Mouse (Mus musculus) neural tube, embryonic 11.5 days (tissue): ENCODE measurements around the gene AC124108.1. TPM values are rescaled to one million over a fixed set of nuclear protein-coding genes. Genes with fewer than 3 reads are reported as not detected.
A peak's percentile ranks its signal among the peaks of the same experiment; 100 is the strongest.

Source experiments
- ATAC-seq: fragments of 200-750 bp; cut with Nextera tagmentation; 2 replicates; pipeline ENCODE4 v1.8.0; 2017; ENCODE audit warnings: moderate number of reproducible peaks, mild to moderate bottlenecking, moderate TSS enrichment, moderate library complexity; ENCODE audit not compliant: insufficient read depth, low FRiP score, low TSS enrichment
- DNase-seq: peaks from one replicate; pipeline ENCODE4 v3.0.0-alpha.2; 2015; ENCODE audit warnings: low spot score
- H3K27ac ChIP-seq: fragments of 300-500 bp; sonication (generic); 2 replicates; pipeline ENCODE4 v1.5.1; 2014; ENCODE audit warnings: low read depth, mild to moderate bottlenecking, low read length
- H3K27me3 ChIP-seq: fragments of 300-500 bp; sonication (generic); 2 replicates; pipeline ENCODE4 v1.6.1; 2014; ENCODE audit warnings: mild to moderate bottlenecking, low read length, mixed read lengths; ENCODE audit not compliant: control insufficient read depth, insufficient read depth
- H3K36me3 ChIP-seq: fragments of 300-500 bp; sonication (generic); 2 replicates; pipeline ENCODE4 v1.6.1; 2014; ENCODE audit warnings: mild to moderate bottlenecking, low read length, moderate library complexity, mixed read lengths; ENCODE audit not compliant: control insufficient read depth, insufficient read depth
- H3K4me1 ChIP-seq: fragments of 300-500 bp; sonication (generic); 2 replicates; pipeline ENCODE4 v1.6.1; 2014; ENCODE audit warnings: low read length, mixed read lengths; ENCODE audit not compliant: control insufficient read depth, insufficient read depth
- H3K4me2 ChIP-seq: fragments of 300-500 bp; sonication (generic); 2 replicates; pipeline ENCODE4 v1.6.1; 2014; ENCODE audit warnings: low read depth, mild to moderate bottlenecking, moderate library complexity
- H3K4me3 ChIP-seq: fragments of 300-500 bp; sonication (generic); 2 replicates; pipeline ENCODE4 v1.5.1; 2014; ENCODE audit warnings: low read depth, low read length
- H3K9ac ChIP-seq: fragments of 300-500 bp; sonication (generic); 2 replicates; pipeline ENCODE4 v1.6.1; 2014; ENCODE audit warnings: mild to moderate bottlenecking, low read length
- H3K9me3 ChIP-seq: fragments of 300-500 bp; sonication (generic); 2 replicates; pipeline ENCODE4 v1.6.1; 2016; ENCODE audit warnings: low read length; ENCODE audit not compliant: control insufficient read depth
- WGBS: fragments of 180-500 bp; shearing (Covaris S2); extraction: QIAGEN DNeasy Blood & Tissue Kit; methylation state at CpG from one replicate; pipeline ENCODE4 v1.1.7; 2014; 5-methylcytosine and 5-hydroxymethylcytosine counted together
- polyA plus RNA-seq: library from polyadenylated mRNA; unstranded; fragments of >200 nt; fragmentation: Nextera tagmentation; extraction: Ambion mirVana; gene quantifications from 2 replicates; pipeline ENCODE4 v1.2.1, GENCODE M21; 2014

Gene AC124108.1
- polyA plus RNA-seq, 1 experiment from 2014 or later, result 2.2 TPM

DNA sequence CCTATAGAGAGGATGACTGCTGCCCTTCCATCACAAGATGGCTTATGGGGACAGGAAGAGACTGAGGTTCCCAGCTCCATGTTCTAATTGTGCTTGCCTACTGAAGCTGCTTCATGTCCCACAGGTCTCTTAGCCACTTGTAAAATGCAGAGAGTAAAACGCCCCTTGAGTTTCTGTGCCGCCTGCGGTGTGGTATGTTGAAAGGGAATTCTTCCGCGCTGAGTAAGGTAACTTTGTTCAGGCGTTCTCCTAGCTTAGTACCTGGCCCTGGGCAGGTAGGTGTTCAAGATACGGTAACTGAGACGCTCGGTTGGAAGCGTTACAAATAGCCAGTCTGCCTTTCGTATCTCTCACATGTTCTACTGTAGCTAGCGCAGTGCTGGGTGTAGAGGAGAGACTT lies 20.4 kb downstream of the AC124108.1 start:
- Histone ChIP-seq H3K9ac (no peak overlapping the region), H3K36me3 (no peaks in the 10 kb centered on the region), H3K27ac (no peak overlapping the region), H3K4me2 (no peak overlapping the region; the same call in 1 of the 2 replicates), H3K4me3 (no peak overlapping the region), H3K9me3 (no peaks in the 10 kb centered on the region), H3K4me1 (peaks cover 17% of the 10 kb centered on the region), H3K27me3 (no peaks in the 10 kb centered on the region)
- DNase-seq (no peak), ATAC-seq (0 out of 2 replicates have a peak, but pooled peaks have one; percentile 25)
- 46% methylated on average over 12 of the region's 12 CpGs for WGBS

GRCm38 (mm10) chr1:132212218-132212617 lies 21.0 kb downstream of the AC124108.1 start:
- 6% methylated on average over 20 of the region's 20 CpGs for WGBS
- H3K4me3 ChIP-seq, result peak overlapping the region; percentile 23
- peak; percentile 12; the same call in 1 of the 2 replicates for ATAC-seq
- H3K27ac ChIP-seq, result no peak overlapping the region
- peak; percentile 70 for DNase-seq
- H3K4me1 ChIP-seq, result peaks cover 17% of the 10 kb centered on the region
- H3K9me3 ChIP-seq, result no peaks in the 10 kb centered on the region
- H3K9ac ChIP-seq, result peak overlapping the region; percentile 15; the same call in 1 of the 2 replicates
- no peaks in the 10 kb centered on the region for H3K36me3 ChIP-seq
- peak overlapping the region; percentile 29 for H3K4me2 ChIP-seq
- H3K27me3 ChIP-seq, result no peaks in the 10 kb centered on the region

GRCm38 (mm10) chr1:132213076-132213475 lies 21.8 kb downstream of the AC124108.1 start:
- Histone ChIP-seq H3K4me1 (peaks cover 16% of the 10 kb centered on the region), H3K4me2 (no peak overlapping the region), H3K36me3 (no peaks in the 10 kb centered on the region), H3K9ac (no peak overlapping the region), H3K27ac (no peak overlapping the region), H3K27me3 (no peaks in the 10 kb centered on the region), H3K4me3 (no peak overlapping the region), H3K9me3 (no peaks in the 10 kb centered on the region)
- WGBS, result 19% methylated on average over 6 of the region's 6 CpGs
- peak; percentile 72 for DNase-seq
- peak; percentile 57; the same call in 1 of the 2 replicates for ATAC-seq

- no peak overlapping the region for H3K9ac ChIP-seq
- no peaks in the 10 kb centered on the region for H3K36me3 ChIP-seq
- no peaks in the 10 kb centered on the region for H3K27me3 ChIP-seq
- H3K4me1 ChIP-seq, result peaks cover 10% of the 10 kb centered on the region
- no peak overlapping the region for H3K4me2 ChIP-seq
- H3K9me3 ChIP-seq, result no peaks in the 10 kb centered on the region
- ATAC-seq (no peak), DNase-seq (no peak)
- no peak overlapping the region for H3K27ac ChIP-seq
- 57% methylated on average over 3 of the region's 3 CpGs for WGBS
- H3K4me3 ChIP-seq, result no peak overlapping the region
Measured at GRCm38 (mm10) chr1:132216276-132216675, 25.0 kb downstream of the AC124108.1 start.

DNA sequence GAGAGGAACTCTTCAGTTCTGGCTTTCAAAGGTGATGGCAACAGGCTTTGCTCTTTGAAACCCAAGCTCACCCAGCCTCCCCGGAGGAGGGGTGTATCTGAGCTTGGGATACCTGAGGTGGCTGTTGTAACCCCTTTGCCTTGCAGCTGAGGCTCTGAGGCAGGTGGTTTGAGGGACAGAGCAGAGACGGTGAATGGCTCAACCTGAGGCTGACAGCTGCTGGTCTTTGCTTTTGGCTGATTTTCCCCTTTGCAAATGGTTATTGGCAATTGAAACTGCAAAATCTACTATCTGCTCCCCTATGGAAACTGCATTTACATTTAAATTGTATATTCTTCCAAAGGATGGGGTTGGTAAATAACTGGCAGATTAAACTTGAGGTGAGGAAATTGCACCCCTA lies 30.4 kb downstream of the AC124108.1 start:
- Histone ChIP-seq H3K9ac (no peak overlapping the region), H3K4me3 (no peak overlapping the region), H3K36me3 (no peaks in the 10 kb centered on the region), H3K27ac (no peak overlapping the region), H3K4me2 (no peak overlapping the region), H3K27me3 (no peaks in the 10 kb centered on the region), H3K9me3 (no peaks in the 10 kb centered on the region), H3K4me1 (peaks cover 6% of the 10 kb centered on the region)
- 45% methylated on average over 2 of the region's 2 CpGs for WGBS
- DNase-seq (no peak), ATAC-seq (no peak)

DNA sequence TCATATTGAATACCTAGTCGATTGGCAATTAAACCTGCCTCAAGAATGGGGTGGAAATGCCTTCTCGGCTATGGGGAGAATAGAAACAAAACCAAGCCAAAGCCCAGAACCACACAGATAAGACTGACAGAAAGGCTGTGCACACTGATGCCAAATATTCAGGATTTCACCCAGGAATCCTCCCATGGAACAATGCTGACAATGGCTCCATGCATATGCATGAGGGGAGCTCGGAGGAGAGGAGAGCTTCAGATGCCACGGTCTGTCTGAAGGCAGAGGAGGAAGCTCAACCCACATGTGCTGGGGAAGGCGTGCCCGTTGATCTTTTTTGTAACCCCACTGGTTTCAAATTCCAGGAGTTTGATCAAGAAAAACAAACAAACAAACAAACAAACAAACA lies 30.9 kb downstream of the AC124108.1 start:
- no peak overlapping the region for H3K4me3 ChIP-seq
- H3K9ac ChIP-seq, result no peak overlapping the region
- 38% methylated on average over 6 of the region's 6 CpGs for WGBS
- no peaks in the 10 kb centered on the region for H3K36me3 ChIP-seq
- H3K4me1 ChIP-seq, result peaks cover 6% of the 10 kb centered on the region
- no peak overlapping the region for H3K4me2 ChIP-seq
- no peaks in the 10 kb centered on the region for H3K27me3 ChIP-seq
- DNase-seq, result no peak
- no peaks in the 10 kb centered on the region for H3K9me3 ChIP-seq
- ATAC-seq, result peak; percentile 55; the same call in 1 of the 2 replicates
- H3K27ac ChIP-seq, result no peak overlapping the region

DNA sequence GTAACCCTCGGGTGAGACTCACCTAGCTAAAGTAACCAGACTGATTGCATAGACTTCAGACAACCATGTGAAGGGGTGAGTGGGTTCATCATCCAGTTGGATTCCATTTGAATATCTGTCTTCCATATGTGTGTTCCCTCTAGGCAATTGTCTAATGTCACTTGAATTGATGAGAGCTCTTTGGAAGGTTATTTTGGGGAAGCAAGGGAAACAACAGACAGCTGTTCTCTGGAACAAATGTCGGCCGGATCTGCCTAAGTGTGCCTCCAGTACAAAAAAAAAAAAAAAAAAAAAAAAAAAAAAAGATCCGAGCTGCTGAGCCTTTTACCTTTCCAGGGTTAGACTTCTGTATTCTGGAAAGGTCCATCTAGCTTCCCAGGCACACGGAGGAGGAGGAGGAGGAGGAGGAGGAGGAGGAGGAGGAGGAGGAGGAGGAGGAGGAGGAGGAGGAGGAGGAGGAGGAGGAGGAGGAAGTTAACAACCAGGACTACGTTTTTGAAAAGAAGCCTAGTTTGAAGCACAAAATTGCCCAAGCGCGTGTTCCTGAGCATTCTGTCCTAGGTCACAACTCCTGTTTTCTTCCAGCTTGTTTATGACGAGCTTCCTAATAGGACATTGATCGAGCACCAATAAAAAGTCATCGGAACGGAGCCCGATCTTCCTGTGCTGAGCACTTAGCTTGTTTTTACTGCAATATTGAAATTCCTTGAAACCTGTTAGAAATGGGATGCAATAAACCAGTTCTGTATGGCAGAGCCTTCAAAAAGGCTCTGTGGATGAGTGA lies 35.2 kb downstream of the AC124108.1 start:
- no peaks in the 10 kb centered on the region for H3K36me3 ChIP-seq
- DNase-seq (no peak), ATAC-seq (no peak)
- no peak overlapping the region for H3K9ac ChIP-seq
- H3K27ac ChIP-seq, result no peak overlapping the region
- H3K4me1 ChIP-seq, result peaks cover 6% of the 10 kb centered on the region
- no peak overlapping the region for H3K4me3 ChIP-seq
- 73% methylated on average over 12 of the region's 13 CpGs for WGBS
- H3K4me2 ChIP-seq, result no peak overlapping the region
- H3K9me3 ChIP-seq, result no peaks in the 10 kb centered on the region
- H3K27me3 ChIP-seq, result no peaks in the 10 kb centered on the region

- no peaks in the 10 kb centered on the region for H3K4me1 ChIP-seq
- H3K27ac ChIP-seq, result no peak within 1 kb of the TSS
- 92% methylated on average over 3 of the region's 3 CpGs for WGBS
- no peak within 1 kb of the TSS for H3K4me2 ChIP-seq
- no peaks in the 10 kb centered on the region for H3K36me3 ChIP-seq
- H3K4me3 ChIP-seq, result no peak within 1 kb of the TSS
- DNase-seq (no peak), ATAC-seq (no peak)
- no peaks in the 10 kb centered on the region for H3K27me3 ChIP-seq
- H3K9me3 ChIP-seq, result no peaks in the 10 kb centered on the region
- H3K9ac ChIP-seq, result no peak within 1 kb of the TSS
Measured at GRCm38 (mm10) chr1:132229667-132230066, 38.4 kb downstream of the AC124108.1 start, which contains the start of gene Gm10188. Gene Gm10188 (minus strand): TSS chr1:132229767.
